Mouse (Mus musculus) MN1 (cell line): ENCODE measurements around the gene Nap1l4.
A peak's percentile ranks its signal among the peaks of the same experiment; 100 is the strongest.

ENCODE experiments used
- DNase-seq: peaks from one replicate; pipeline ENCODE4 v3.0.0-alpha.2; 2016; ENCODE audit warnings: low spot score

Nap1l4 gene

DNA sequence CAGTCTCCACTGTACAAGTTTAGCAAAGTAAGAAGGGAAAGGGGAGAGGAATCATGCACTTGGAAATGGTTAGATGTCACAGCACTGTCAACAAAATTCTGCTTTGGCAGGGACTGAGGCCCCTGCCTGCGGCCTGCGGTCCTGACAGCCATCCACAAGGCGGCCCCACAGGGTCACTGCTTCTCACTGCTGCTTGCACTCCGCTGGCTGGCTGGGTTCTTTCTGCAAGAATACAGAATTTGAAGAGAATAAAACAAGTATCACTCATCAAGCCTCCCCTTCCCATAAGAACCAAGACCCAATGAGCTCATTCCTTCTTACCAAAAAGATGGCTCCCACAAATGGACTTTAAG lies 34.5 kb downstream of the Nap1l4 start:
- no peak for DNase-seq

DNA sequence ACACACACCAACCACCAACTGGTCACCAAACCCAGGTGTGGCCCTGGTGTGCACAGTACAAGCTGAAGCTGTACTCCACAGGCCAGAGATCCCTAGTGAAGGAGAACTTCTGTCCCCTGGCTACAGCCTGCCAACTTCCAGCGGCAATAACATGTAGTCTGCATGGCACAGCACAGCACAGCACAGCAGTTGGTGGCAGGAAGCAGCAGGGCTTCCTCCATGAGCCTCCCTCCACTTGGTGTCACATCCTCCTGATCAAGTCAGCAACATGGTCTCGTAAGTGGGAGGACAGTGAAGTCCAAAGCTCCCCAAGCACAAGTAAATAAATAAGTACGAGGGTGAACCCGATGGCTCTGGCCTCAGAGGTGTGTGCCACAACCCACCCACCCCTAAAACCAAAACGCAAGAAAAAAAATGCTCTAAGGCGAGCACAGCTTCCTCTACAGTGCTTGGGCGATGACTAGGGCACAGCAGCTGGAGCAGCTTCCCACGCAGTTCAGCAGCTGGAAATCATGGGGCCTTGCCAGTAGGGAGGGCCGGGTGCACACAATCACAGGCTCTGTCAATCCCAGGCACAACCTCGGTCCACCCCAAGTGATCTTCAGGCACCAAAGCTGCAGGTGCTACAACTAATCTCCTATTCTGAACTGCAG lies 35.0 kb downstream of the Nap1l4 start:
- no peak for DNase-seq

GRCm38 (mm10) chr7:143511335-143511712 lies 37.6 kb downstream of the Nap1l4 start:
- DNase-seq, result no peak

DNA sequence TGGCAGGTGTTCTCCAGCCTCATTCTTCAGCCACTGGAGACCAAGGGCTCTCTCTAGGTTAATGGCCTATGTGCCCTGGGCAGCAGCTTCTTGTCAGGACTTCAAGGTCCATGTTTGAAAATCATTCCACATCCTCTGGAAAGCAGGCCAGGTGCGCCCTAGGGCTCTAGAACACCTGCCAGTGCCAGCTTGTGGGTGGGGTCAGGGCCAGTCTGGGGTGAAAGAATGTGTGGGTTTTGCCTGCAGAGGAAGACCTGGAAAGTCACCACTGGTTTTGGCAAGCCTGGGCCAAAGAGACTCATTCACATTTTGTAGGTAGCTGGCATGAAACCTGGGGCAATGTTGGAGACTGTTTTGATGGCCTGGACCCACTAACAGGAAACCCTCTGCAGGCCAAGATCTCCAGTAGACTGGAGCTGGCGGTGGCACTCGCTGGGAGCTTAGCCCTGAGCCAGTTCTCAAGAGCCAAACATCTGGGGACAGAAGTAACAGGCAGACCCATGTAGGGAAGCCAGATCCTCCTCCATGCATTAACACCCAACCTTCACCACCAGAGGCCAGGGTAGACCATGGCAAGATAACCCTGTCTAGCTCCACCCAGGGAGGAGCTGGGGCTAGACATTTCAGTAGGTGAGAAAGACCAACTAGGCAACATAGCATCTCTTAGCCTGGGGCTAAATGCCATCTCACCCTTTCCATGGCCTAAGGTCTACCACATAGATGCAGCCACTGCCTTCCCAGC lies 38.1 kb downstream of the Nap1l4 start:
- DNase-seq, result no peak

GRCm38 (mm10) chr7:143509566-143509965 lies 39.3 kb downstream of the Nap1l4 start:
- no peak for DNase-seq

DNA sequence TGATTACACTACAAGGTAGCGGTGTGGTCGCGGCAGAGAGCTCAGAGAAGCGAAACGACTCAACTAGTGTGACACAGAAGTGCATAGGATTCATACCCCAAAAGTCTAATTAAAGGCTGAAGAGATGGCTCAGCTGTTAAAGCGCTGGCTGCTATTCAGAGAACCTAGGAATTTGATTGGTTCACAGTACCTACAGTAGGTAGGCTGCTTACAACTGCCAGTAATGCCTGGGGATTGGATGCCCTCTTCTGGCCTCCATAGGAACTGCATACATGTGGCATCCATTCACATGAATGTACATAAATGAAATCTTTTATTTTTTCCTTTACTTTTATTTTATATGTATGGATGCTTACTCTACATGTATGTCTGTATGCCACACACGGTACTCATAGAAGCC lies 42.2 kb downstream of the Nap1l4 start:
- peak; percentile 35 for DNase-seq

DNA sequence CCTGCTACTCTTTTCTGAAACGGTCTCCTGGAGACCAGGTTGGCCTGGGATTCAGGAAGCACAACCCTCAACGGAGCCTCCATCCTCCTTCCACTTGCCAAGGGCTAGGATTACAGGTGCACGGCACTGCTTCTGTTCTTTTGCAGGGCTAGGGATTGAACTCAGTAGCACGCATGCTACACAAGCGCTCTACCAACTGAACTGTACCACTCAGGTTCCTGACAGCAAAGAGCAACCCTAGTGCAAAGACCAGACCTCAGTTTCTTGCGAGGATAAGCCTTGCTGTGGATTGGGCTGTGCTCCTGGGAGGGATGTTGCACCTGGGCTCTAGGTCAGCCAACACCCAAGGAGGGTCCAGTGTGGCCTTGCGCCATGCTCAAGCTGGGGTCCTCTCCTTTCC lies 42.6 kb downstream of the Nap1l4 start:
- DNase-seq, result no peak

- DNase-seq, result peak; percentile 68
These were observed 43.1 kb downstream of the Nap1l4 start for GRCm38 (mm10) chr7:143505823-143506222.

- DNase-seq, result no peak
These were observed 43.5 kb downstream of the Nap1l4 start for GRCm38 (mm10) chr7:143505411-143505810.

- DNase-seq, result no peak
These were observed 45.0 kb downstream of the Nap1l4 start for GRCm38 (mm10) chr7:143503926-143504325.

DNA sequence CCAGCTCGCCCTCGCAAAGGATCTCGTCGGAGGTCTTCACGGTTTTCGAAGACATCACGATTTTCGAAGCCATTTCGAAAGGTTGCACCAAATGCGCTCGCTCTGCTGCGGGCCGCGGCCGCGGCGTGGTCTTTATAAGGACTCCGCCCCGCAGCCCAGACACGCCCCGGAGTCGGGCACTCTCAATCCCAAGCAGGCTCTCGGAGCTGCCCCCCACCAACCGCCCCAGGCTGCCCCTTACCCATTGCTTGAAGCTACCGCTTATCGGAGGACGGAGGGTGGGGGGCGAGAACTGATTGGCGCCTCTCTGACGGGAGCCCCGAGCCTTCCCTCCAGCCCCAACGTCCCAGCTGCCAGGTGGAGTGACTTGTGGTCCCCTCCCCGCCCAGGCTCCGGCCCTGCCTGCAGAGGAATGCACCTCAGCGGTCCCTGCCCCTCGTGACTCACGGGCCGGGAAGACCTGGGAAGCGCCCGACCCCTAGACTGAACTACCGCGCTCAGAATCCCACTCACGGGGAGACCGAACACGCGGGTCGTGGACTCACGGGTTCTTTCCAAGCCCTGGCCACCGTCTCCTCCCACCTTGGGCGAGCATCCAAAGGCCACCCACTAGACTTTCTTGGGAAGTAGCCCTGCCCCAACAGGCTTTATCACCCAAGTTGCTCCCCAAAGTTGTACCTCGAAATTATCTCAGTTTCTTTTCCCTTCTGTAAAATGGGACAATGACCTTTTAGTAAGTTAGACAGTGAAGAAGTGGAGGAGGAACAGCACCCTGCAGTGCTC lies 46.3 kb downstream of the Nap1l4 start, which contains the start of gene Phlda2:
TSS of gene Phlda2 (minus strand) at position 733 of the 783 bp plus-strand sequence.
- DNase-seq, result peak; percentile 30

GRCm38 (mm10) chr7:143501643-143502417 lies 47.1 kb downstream of the Nap1l4 start:
- DNase-seq, result peak; percentile 32

GRCm38 (mm10) chr7:143500912-143501311 lies 48.0 kb downstream of the Nap1l4 start:
- no peak for DNase-seq

DNA sequence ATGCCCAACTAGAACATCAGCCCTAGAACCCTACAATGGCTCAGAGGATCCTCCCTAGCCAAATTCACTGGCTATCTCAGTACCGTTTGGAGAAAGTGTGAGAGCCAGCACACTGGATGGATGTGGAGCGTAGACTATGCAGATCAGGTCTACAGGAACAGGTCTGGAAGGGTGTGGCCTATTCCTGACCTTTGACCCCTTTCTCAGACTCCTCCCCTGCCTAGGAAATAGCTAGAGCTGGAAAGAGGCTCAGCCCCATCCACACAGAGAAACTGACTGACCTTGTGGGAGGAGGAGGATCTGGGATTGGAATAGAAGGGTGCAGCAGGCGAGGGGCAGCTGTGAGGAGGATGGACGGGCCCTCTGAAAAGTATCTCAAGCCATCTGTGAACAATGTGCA lies 50.3 kb downstream of the Nap1l4 start:
- DNase-seq, result no peak

GRCm38 (mm10) chr7:143495104-143495961 lies 53.6 kb downstream of the Nap1l4 start:
- no peak for DNase-seq

GRCm38 (mm10) chr7:143493616-143494126 lies 55.2 kb downstream of the Nap1l4 start:
- DNase-seq, result no peak

GRCm38 (mm10) chr7:143489735-143490134 lies 59.2 kb downstream of the Nap1l4 start:
- DNase-seq, result no peak

DNA sequence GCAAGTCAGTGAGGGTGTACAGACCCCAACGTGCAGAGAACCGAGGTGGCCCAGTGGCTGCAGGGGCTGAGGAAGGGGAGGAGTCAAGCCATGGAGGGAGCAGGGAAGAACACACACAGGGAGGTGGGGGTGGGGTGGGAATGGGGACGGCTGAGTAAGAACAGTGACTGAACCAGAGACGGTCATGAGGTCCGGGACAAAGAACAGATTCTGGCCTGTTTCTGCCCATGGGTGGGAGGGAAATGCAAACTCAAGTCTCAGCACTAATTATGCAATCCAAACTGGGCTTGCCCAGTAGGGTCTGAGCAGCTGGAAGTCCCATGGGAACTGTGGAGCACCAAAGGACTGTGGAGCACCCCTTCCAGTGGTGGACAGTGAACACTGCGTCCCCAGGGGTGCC lies 66.4 kb downstream of the Nap1l4 start:
- no peak for DNase-seq

DNA sequence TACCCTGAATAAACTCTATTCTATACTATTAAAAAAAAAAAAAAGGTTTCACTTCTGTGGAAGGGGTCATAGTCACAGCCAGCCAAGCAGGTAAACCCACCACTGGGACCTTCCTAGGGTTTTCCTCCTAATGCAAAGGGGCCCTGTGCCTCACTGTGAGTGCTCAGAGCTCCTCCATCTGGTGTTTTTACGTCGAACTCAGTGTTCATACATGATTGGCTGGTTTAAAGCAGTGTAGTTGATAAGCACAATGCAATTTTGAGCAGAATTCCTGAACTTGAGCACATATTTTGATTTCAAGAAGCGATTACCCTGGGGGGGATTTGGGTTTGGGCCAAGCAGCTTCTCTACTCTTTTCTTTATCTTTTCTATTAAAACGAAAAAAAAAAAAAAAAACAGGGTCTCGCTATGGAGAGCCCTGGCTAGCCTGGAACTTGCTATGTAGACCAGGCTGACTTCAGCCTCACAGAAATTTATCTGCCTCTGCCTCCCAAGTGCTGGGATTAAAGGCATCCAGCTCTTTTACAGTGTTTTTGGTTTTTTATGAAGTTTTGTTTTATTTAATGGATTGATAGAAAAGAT lies 67.0 kb downstream of the Nap1l4 start:
- no peak for DNase-seq

GRCm38 (mm10) chr7:143480498-143480897 lies 68.4 kb downstream of the Nap1l4 start:
- DNase-seq, result no peak

DNA sequence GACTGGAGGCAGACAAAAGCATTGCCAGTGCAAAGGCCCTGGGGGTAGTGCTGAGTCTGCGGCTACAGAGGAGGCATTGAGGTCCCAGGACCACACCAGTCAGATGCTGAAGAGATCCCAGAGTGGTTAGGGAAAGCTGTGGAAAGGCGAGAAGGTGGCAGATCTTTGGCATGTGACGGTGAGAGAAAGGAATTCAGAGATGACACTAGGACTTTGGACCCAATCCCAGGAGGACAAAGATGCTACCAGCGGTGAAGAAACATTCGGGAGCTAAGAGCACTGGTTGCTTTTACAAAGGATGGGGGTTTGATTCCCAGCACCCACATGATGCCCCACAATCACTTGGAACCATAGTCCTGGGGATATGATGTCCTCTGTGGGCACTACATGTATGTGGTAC lies 71.1 kb downstream of the Nap1l4 start:
- no peak for DNase-seq
